Mouse (Mus musculus): ENCODE results near the gene Rnf5.

- TF ChIP-seq POLR2A (IDR thresholded peaks at IDR 0.05; ENCODE audit: borderline replicate concordance, extremely low read depth, insufficient read depth, insufficient read length, poor library complexity, severe bottlenecking) (no peak), CTCF (IDR thresholded peaks at IDR 0.05; ENCODE audit: borderline replicate concordance, extremely low read depth, insufficient read depth, insufficient read length) (no peak)
Observed at GRCm38 (mm10) chr17:34590154-34590987, 13.1 kb downstream of the Rnf5 start.

Measured in brain, embryonic 14.5 days (tissue).